Mouse (Mus musculus) central nervous system, embryonic 14 days (tissue): ENCODE results near the gene 1110032A03Rik. TPM values are rescaled to one million over a fixed set of nuclear protein-coding genes. Genes with fewer than 3 reads are reported as not detected.

ENCODE experiments used
- polyA plus RNA-seq: library from polyadenylated mRNA; depleted of rRNA; stranded (reverse); fragments of >200 nt; gene quantifications from 2 replicates; pipeline ENCODE4 v1.2.3, GENCODE M21; 2012; rRNA removed

The 1110032A03Rik gene
- polyA plus RNA-seq: 43.7 and 47.8 TPM in 2 replicates

GRCm38 (mm10) chr9:50774991-50775612, at the start of gene 1110032A03Rik, which contains the start of gene Alg9:
Gene 1110032A03Rik, minus strand, starts transcription at chr9:50775520.
Gene Alg9, plus strand, starts transcription at chr9:50775019.

GRCm38 (mm10) chr9:50768107-50769002, 7.0 kb downstream of the 1110032A03Rik start, which contains the start of gene Fdxacb1:
Gene Fdxacb1, plus strand, starts transcription at chr9:50768236.

GRCm38 (mm10) chr9:50752054-50752602, 23.2 kb downstream of the 1110032A03Rik start, which contains the start of gene Hspb2:
Gene Hspb2, minus strand, starts transcription at chr9:50752354.

GRCm38 (mm10) chr9:50751323-50751722, 24.0 kb downstream of the 1110032A03Rik start, which contains the start of gene Cryab:
Gene Cryab, plus strand, starts transcription at chr9:50751325.

GRCm38 (mm10) chr9:50746214-50746677, 29.1 kb downstream of the 1110032A03Rik start, which contains the start of gene 2310030G06Rik:
Gene 2310030G06Rik, minus strand, starts transcription at chr9:50746536.

GRCm38 (mm10) chr9:50738914-50739870, 36.1 kb downstream of the 1110032A03Rik start, which contains the start of gene Dixdc1:
Gene Dixdc1, minus strand, starts transcription at chr9:50739517.

Other genes starting within 250 kb of the 1110032A03Rik start
- gene Pts, start 246.8 kb downstream of the 1110032A03Rik start, polyA plus RNA-seq: 82.2 and 86.4 TPM in 2 replicates
- gene Il18, start 220.7 kb downstream of the 1110032A03Rik start, polyA plus RNA-seq: 14.3 and 17.1 TPM in 2 replicates
- 0.35 and 0.48 TPM in 2 replicates for gene Bco2, start 220.3 kb downstream of the 1110032A03Rik start, polyA plus RNA-seq
- gene Tex12, start 214.2 kb downstream of the 1110032A03Rik start, polyA plus RNA-seq: not detected in 2 replicates
- 145 and 152 TPM in 2 replicates for gene Sdhd, start 171.7 kb downstream of the 1110032A03Rik start, polyA plus RNA-seq
- gene Timm8b, start 171.6 kb downstream of the 1110032A03Rik start, polyA plus RNA-seq: 368 and 467 TPM in 2 replicates
- 3.9 and 4.9 TPM in 2 replicates for gene Pih1d2, start 158.2 kb downstream of the 1110032A03Rik start, polyA plus RNA-seq
- 22.2 and 22.6 TPM in 2 replicates for gene Nkapd1, start 158.1 kb downstream of the 1110032A03Rik start, polyA plus RNA-seq
- 30.6 and 34.2 TPM in 2 replicates for gene Dlat, start 115.7 kb downstream of the 1110032A03Rik start, polyA plus RNA-seq
- 31.3 and 33.4 TPM in 2 replicates for gene Dixdc1, start 36.0 kb downstream of the 1110032A03Rik start, polyA plus RNA-seq
- gene 2310030G06Rik, start 29.0 kb downstream of the 1110032A03Rik start, polyA plus RNA-seq: 1.4 and 2.1 TPM in 2 replicates
- gene Cryab, start 24.2 kb downstream of the 1110032A03Rik start, polyA plus RNA-seq: 4.3 and 17.1 TPM in 2 replicates
- 0.95 and 9.7 TPM in 2 replicates for gene Hspb2, start 23.2 kb downstream of the 1110032A03Rik start, polyA plus RNA-seq
- gene Fdxacb1, start 7.3 kb downstream of the 1110032A03Rik start, polyA plus RNA-seq: 6.8 and 7.7 TPM in 2 replicates
- gene Alg9, start 501 bp downstream of the 1110032A03Rik start, polyA plus RNA-seq: 38.1 and 40.1 TPM in 2 replicates
- 29.8 and 38.0 TPM in 2 replicates for gene Ppp2r1b, start 69.8 kb upstream of the 1110032A03Rik start, polyA plus RNA-seq
- 17.1 and 17.4 TPM in 2 replicates for gene Sik2, start 233.6 kb upstream of the 1110032A03Rik start, polyA plus RNA-seq